Mouse (Mus musculus): ENCODE measurements around the gene Ereg. TPM values are rescaled to one million over a fixed set of nuclear protein-coding genes. Genes with fewer than 3 reads are reported as not detected.

Ereg gene
- total and polyA plus RNA-seq, 3 experiments, result not detected

DNA sequence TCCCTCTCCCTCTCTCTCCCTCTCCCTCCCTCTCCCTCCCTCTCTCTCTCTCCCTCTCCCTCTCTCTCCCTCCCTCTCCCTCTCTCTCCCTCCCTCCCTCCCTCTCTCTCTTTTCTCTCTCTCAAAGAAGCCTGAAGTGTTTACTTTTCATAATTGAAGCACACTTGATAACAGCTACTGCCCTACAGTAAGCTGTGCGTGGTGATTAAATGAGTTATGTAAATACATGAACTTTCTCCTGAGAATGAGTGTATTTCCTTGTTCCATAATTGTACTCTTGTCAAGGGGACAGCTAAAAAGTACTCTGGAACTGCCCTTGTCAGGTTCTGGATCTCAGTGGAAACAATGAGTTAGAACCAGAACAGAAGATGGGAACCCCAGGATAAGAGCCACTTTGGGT, 46.6 kb upstream of the Ereg start:
- Histone ChIP-seq H3K4me3 (replicated peaks in 1 of 3; ENCODE audit: low read depth in 2 of 3, low read length in 2 of 3, poor library complexity in 1 of 3) (no peak overlapping the region), H3K4me2 (ENCODE audit: insufficient read depth, low read depth, poor library complexity, severe bottlenecking) (no peak overlapping the region), H3K36me3 (replicated peaks in 1 of 2; ENCODE audit: control insufficient read depth in 1 of 2, insufficient read depth in 1 of 2, low read length in 1 of 2) (no peaks in the 10 kb centered on the region), H3K27me3 (replicated peaks) (no peaks in the 10 kb centered on the region), H3K4me1 (ENCODE audit: control insufficient read depth in 1 of 2, insufficient read depth in 2 of 2) (no peaks in the 10 kb centered on the region), H3K9me3 (replicated peaks; ENCODE audit: low read length) (no peaks in the 10 kb centered on the region), H3K9ac (ENCODE audit: insufficient read depth, low read depth) (no peak overlapping the region), H3K79me2 (replicated peaks; ENCODE audit: control insufficient read depth, extremely low read depth, insufficient read depth, poor library complexity, severe bottlenecking) (no peaks in the 10 kb centered on the region; the same call in 1 of the 2 replicates), H3K27ac (ENCODE audit: insufficient read depth, low read depth) (no peak overlapping the region)
- no peak for DNase-seq (ENCODE audit: extremely low read depth)
- TF ChIP-seq JUND (conservative IDR thresholded peaks at IDR 0.05; ENCODE audit: low read depth, low read length), result no peak
- no peak for TF ChIP-seq ZMIZ1 (IDR thresholded peaks at IDR 0.05; ENCODE audit: low read depth, low read length)
- no peak for TF ChIP-seq ETS1 (conservative IDR thresholded peaks at IDR 0.05; ENCODE audit: low read depth, low read length)
- no peak for TF ChIP-seq E2F4 (IDR thresholded peaks at IDR 0.05; ENCODE audit: insufficient replicate concordance, low read depth, low read length)
- TF ChIP-seq ELF1 (IDR thresholded peaks at IDR 0.05; ENCODE audit: low read depth, low read length), result no peak
- TF ChIP-seq RAD21 (IDR thresholded peaks at IDR 0.05; ENCODE audit: low read depth, low read length), result no peak
- no peak for TF ChIP-seq EP300 (IDR thresholded peaks at IDR 0.05; ENCODE audit: low read length)
- TF ChIP-seq IRF4 (IDR thresholded peaks at IDR 0.05; ENCODE audit: low read depth, low read length), result no peak
- TF ChIP-seq HCFC1 (IDR thresholded peaks at IDR 0.05; ENCODE audit: low read depth, low read length), result no peak
- TF ChIP-seq MXI1 (IDR thresholded peaks at IDR 0.05; ENCODE audit: low read depth, low read length), result no peak
- no peak for TF ChIP-seq SIN3A (IDR thresholded peaks at IDR 0.05; ENCODE audit: low read length)
- no peak for TF ChIP-seq POLR2AphosphoS2 (IDR thresholded peaks at IDR 0.05; ENCODE audit: low read depth, low read length)
- TF ChIP-seq TBP (conservative IDR thresholded peaks at IDR 0.05; ENCODE audit: low read depth, low read length), result no peak
- TF ChIP-seq GABPA (IDR thresholded peaks at IDR 0.05; ENCODE audit: insufficient replicate concordance, low read depth, low read length), result no peak
- dilution Hi-C loops (cut with MboI; ENCODE audit: extremely low pct_ligation_motif_present, extremely low pct_unique_long_range_greater_than_20kb, low sequenced_read_pairs) (no loop called here), in situ Hi-C loops (cut with MboI; ENCODE audit: low pct_ligation_motif_present, low pct_unique_long_range_greater_than_20kb, low sequenced_read_pairs) (loop anchor here (25.0 kb wide), 1 partner anchor 284 kb away; no protein-coding TSS in a partner anchor)

- H3K79me2 ChIP-seq (replicated peaks; ENCODE audit: control insufficient read depth, extremely low read depth, insufficient read depth, poor library complexity, severe bottlenecking), result no peaks in the 10 kb centered on the region
- no peaks in the 10 kb centered on the region for H3K9me3 ChIP-seq (replicated peaks; ENCODE audit: low read length)
- H3K9ac ChIP-seq (ENCODE audit: insufficient read depth, low read depth), result no peak overlapping the region
- H3K36me3 ChIP-seq (replicated peaks in 1 of 2; ENCODE audit: control insufficient read depth in 1 of 2, insufficient read depth in 1 of 2, low read length in 1 of 2), result no peaks in the 10 kb centered on the region
- H3K4me1 ChIP-seq (ENCODE audit: control insufficient read depth in 1 of 2, insufficient read depth in 2 of 2), result no peaks in the 10 kb centered on the region
- no peaks in the 10 kb centered on the region for H3K27me3 ChIP-seq (replicated peaks)
- TF ChIP-seq CHD1 (IDR thresholded peaks at IDR 0.05; ENCODE audit: low read depth, low read length), result no peak
- TF ChIP-seq JUND (conservative IDR thresholded peaks at IDR 0.05; ENCODE audit: low read depth, low read length), result no peak
- TF ChIP-seq POLR2AphosphoS2 (IDR thresholded peaks at IDR 0.05; ENCODE audit: low read depth, low read length), result no peak
- no peak for TF ChIP-seq ZKSCAN1 (IDR thresholded peaks at IDR 0.05; ENCODE audit: borderline replicate concordance, low read depth, low read length)
- TF ChIP-seq GABPA (IDR thresholded peaks at IDR 0.05; ENCODE audit: insufficient replicate concordance, low read depth, low read length), result no peak
- no peak for TF ChIP-seq TCF12 (IDR thresholded peaks at IDR 0.05; ENCODE audit: low read depth, low read length)
- no peak for TF ChIP-seq USF1 (IDR thresholded peaks at IDR 0.05; ENCODE audit: low read depth, low read length)
- peak; percentile 30; the same call in 1 of the 2 replicates for TF ChIP-seq SMC3 (IDR thresholded peaks at IDR 0.05; ENCODE audit: low read depth, low read length)
- TF ChIP-seq MEF2A (IDR thresholded peaks at IDR 0.05; ENCODE audit: borderline replicate concordance, low read depth, low read length), result no peak
- no peak for TF ChIP-seq ETS1 (conservative IDR thresholded peaks at IDR 0.05; ENCODE audit: low read depth, low read length)
- peak in 1 of 2 experiments; percentile 59; a peak in 2 of 4 replicates for TF ChIP-seq CTCF (conservative IDR thresholded peaks at IDR 0.05 in 1 of 2, IDR thresholded peaks at IDR 0.05 in 1 of 2; ENCODE audit: low read depth in 2 of 2, low read length in 2 of 2)
- peak; percentile 53 for TF ChIP-seq RAD21 (IDR thresholded peaks at IDR 0.05; ENCODE audit: low read depth, low read length)
- in situ Hi-C loops (cut with MboI; ENCODE audit: low pct_ligation_motif_present, low pct_unique_long_range_greater_than_20kb, low sequenced_read_pairs), result loop anchor here (25.0 kb wide), 1 partner anchor 282 kb away; no protein-coding TSS in a partner anchor
- no peak overlapping the region for H3K4me3 ChIP-seq (replicated peaks in 1 of 3; ENCODE audit: low read depth in 2 of 3, low read length in 2 of 3, poor library complexity in 1 of 3)
- DNase-seq (ENCODE audit: extremely low read depth), result peak; percentile 7
- dilution Hi-C loops (cut with MboI; ENCODE audit: extremely low pct_ligation_motif_present, extremely low pct_unique_long_range_greater_than_20kb, low sequenced_read_pairs), result no loop called here
- H3K4me2 ChIP-seq (ENCODE audit: insufficient read depth, low read depth, poor library complexity, severe bottlenecking), result no peak overlapping the region
- H3K27ac ChIP-seq (ENCODE audit: insufficient read depth, low read depth), result no peak overlapping the region
Measured at GRCm38 (mm10) chr5:91030629-91031028, 43.8 kb upstream of the Ereg start.
